Mouse (Mus musculus): ENCODE measurements around the gene Dennd1a. TPM values are rescaled to one million over a fixed set of nuclear protein-coding genes. Genes with fewer than 3 reads are reported as not detected.

The Dennd1a gene
- total and polyA plus RNA-seq, 2 experiments from 2014 or later, result 16.7 to 52.1 TPM

- 20% methylated on average over 5 of the region's 5 CpGs for WGBS
- 0 out of 2 replicates have a peak, but pooled peaks have one; percentile 5 for TF ChIP-seq CTCF (IDR thresholded peaks at IDR 0.05; ENCODE audit: low read depth)
- Histone ChIP-seq H3K4me3 (ENCODE audit: low read depth, low read length) (no peak overlapping the region), H3K4me1 (ENCODE audit: insufficient read depth) (no peaks in the 10 kb centered on the region), H3K27ac (ENCODE audit: low read depth, low read length) (no peak overlapping the region), H3K4me2 (ENCODE audit: low read depth) (no peak overlapping the region), H3K9ac (no peak overlapping the region), H3K36me3 (ENCODE audit: insufficient read depth) (no peaks in the 10 kb centered on the region), H3K27me3 (ENCODE audit: insufficient read depth, low read length) (no peaks in the 10 kb centered on the region), H3K9me3 (ENCODE audit: low read length) (no peaks in the 10 kb centered on the region)
- peak; percentile 78 for ATAC-seq
- DNase-seq, result peak; percentile 74
Observed at GRCm38 (mm10) chr2:38137086-38137485, 150.1 kb downstream of the Dennd1a start.

- Histone ChIP-seq H3K9me3 (ENCODE audit: low read length) (no peaks in the 10 kb centered on the region), H3K27me3 (ENCODE audit: insufficient read depth, low read length) (no peaks in the 10 kb centered on the region), H3K4me1 (ENCODE audit: insufficient read depth) (no peaks in the 10 kb centered on the region), H3K4me3 (ENCODE audit: low read depth, low read length) (no peak overlapping the region), H3K27ac (ENCODE audit: low read depth, low read length) (no peak overlapping the region), H3K36me3 (ENCODE audit: insufficient read depth) (no peaks in the 10 kb centered on the region), H3K4me2 (ENCODE audit: low read depth) (no peak overlapping the region), H3K9ac (no peak overlapping the region)
- TF ChIP-seq CTCF (IDR thresholded peaks at IDR 0.05; ENCODE audit: low read depth), result no peak
- peak; percentile 56 for DNase-seq
- 34% methylated on average over 3 of the region's 3 CpGs for WGBS
- ATAC-seq, result no peak; the same call in 1 of the 2 replicates
Observed at GRCm38 (mm10) chr2:38135427-38135826, 151.8 kb downstream of the Dennd1a start.

GRCm38 (mm10) chr2:38133036-38133825 lies 154.0 kb downstream of the Dennd1a start:
- Histone ChIP-seq H3K36me3 (ENCODE audit: insufficient read depth) (no peaks in the 10 kb centered on the region), H3K4me3 (ENCODE audit: low read depth, low read length) (no peak overlapping the region), H3K9ac (no peak overlapping the region), H3K27me3 (ENCODE audit: insufficient read depth, low read length) (no peaks in the 10 kb centered on the region), H3K27ac (ENCODE audit: low read depth, low read length) (no peak overlapping the region), H3K9me3 (ENCODE audit: low read length) (no peaks in the 10 kb centered on the region), H3K4me2 (ENCODE audit: low read depth) (no peak overlapping the region), H3K4me1 (ENCODE audit: insufficient read depth) (no peaks in the 10 kb centered on the region)
- ATAC-seq (peak; percentile 71), DNase-seq (peak; percentile 44)
- TF ChIP-seq CTCF (IDR thresholded peaks at IDR 0.05; ENCODE audit: low read depth), result no peak
- 72% methylated on average over 5 of the region's 5 CpGs for WGBS

- no peak overlapping the region for H3K27ac ChIP-seq (ENCODE audit: low read depth, low read length)
- no peak for TF ChIP-seq CTCF (IDR thresholded peaks at IDR 0.05; ENCODE audit: low read depth)
- H3K4me1 ChIP-seq (ENCODE audit: insufficient read depth), result no peaks in the 10 kb centered on the region
- H3K4me3 ChIP-seq (ENCODE audit: low read depth, low read length), result no peak overlapping the region
- no peak overlapping the region for H3K9ac ChIP-seq
- DNase-seq, result no peak
- no peak overlapping the region for H3K4me2 ChIP-seq (ENCODE audit: low read depth)
- no peaks in the 10 kb centered on the region for H3K36me3 ChIP-seq (ENCODE audit: insufficient read depth)
- no peaks in the 10 kb centered on the region for H3K27me3 ChIP-seq (ENCODE audit: insufficient read depth, low read length)
- no peaks in the 10 kb centered on the region for H3K9me3 ChIP-seq (ENCODE audit: low read length)
- ATAC-seq, result no peak
- 85% methylated on average over 1 of the region's 1 CpGs for WGBS
Observed at GRCm38 (mm10) chr2:38132233-38132822, 154.9 kb downstream of the Dennd1a start.

- Histone ChIP-seq H3K27me3 (ENCODE audit: insufficient read depth, low read length) (no peaks in the 10 kb centered on the region), H3K36me3 (ENCODE audit: insufficient read depth) (no peaks in the 10 kb centered on the region), H3K9me3 (ENCODE audit: low read length) (no peaks in the 10 kb centered on the region), H3K4me3 (ENCODE audit: low read depth, low read length) (no peak overlapping the region), H3K4me1 (ENCODE audit: insufficient read depth) (no peaks in the 10 kb centered on the region), H3K9ac (no peak overlapping the region), H3K4me2 (ENCODE audit: low read depth) (no peak overlapping the region), H3K27ac (ENCODE audit: low read depth, low read length) (no peak overlapping the region)
- TF ChIP-seq CTCF (IDR thresholded peaks at IDR 0.05; ENCODE audit: low read depth), result no peak
- ATAC-seq (no peak), DNase-seq (no peak)
- WGBS, result 80% methylated on average over 1 of the region's 1 CpGs
Observed at GRCm38 (mm10) chr2:38131538-38131937, 155.7 kb downstream of the Dennd1a start.

GRCm38 (mm10) chr2:38129961-38130802 lies 157.0 kb downstream of the Dennd1a start:
- no peak overlapping the region for H3K9ac ChIP-seq
- 65% methylated on average over 6 of the region's 6 CpGs for WGBS
- H3K4me2 ChIP-seq (ENCODE audit: low read depth), result no peak overlapping the region
- no peak for TF ChIP-seq CTCF (IDR thresholded peaks at IDR 0.05; ENCODE audit: low read depth)
- ATAC-seq (no peak), DNase-seq (no peak)
- no peak overlapping the region for H3K27ac ChIP-seq (ENCODE audit: low read depth, low read length)
- H3K9me3 ChIP-seq (ENCODE audit: low read length), result no peaks in the 10 kb centered on the region
- H3K4me3 ChIP-seq (ENCODE audit: low read depth, low read length), result no peak overlapping the region
- H3K4me1 ChIP-seq (ENCODE audit: insufficient read depth), result no peaks in the 10 kb centered on the region
- no peaks in the 10 kb centered on the region for H3K27me3 ChIP-seq (ENCODE audit: insufficient read depth, low read length)
- H3K36me3 ChIP-seq (ENCODE audit: insufficient read depth), result no peaks in the 10 kb centered on the region

Data from forebrain, postnatal 0 days (tissue).